Mouse (Mus musculus) liver, postnatal 0 days (tissue): ENCODE measurements around the gene Eri3. TPM values are rescaled to one million over a fixed set of nuclear protein-coding genes. Genes with fewer than 3 reads are reported as not detected.

Experiments used
- ATAC-seq: fragments of 200-750 bp; cut with Nextera tagmentation; 2 replicates; pipeline ENCODE4 v1.8.0; 2017; ENCODE audit warnings: mild to moderate bottlenecking, moderate library complexity
- DNase-seq: peaks from one replicate; pipeline ENCODE4 v3.0.0-alpha.2; 2016
- H3K27ac ChIP-seq: fragments of 300-500 bp; sonication (generic); 2 replicates; pipeline ENCODE4 v1.5.1; 2014; ENCODE audit warnings: antibody characterized with exemption, moderate library complexity, mild to moderate bottlenecking, low read depth
- H3K27me3 ChIP-seq: fragments of 300-500 bp; sonication (generic); 2 replicates; pipeline ENCODE4 v1.6.1; 2014; ENCODE audit warnings: low read length, control low read depth, mixed read lengths; ENCODE audit not compliant: insufficient read depth
- H3K36me3 ChIP-seq: fragments of 300-500 bp; sonication (generic); replicated peaks from 2 replicates; pipeline ENCODE4 v1.6.1; 2014; ENCODE audit warnings: mild to moderate bottlenecking, control low read depth, low read length, moderate library complexity, mixed read lengths; ENCODE audit not compliant: insufficient read depth
- H3K4me1 ChIP-seq: fragments of 300-500 bp; sonication (generic); 2 replicates; pipeline ENCODE4 v1.6.1; 2014; ENCODE audit warnings: antibody characterized with exemption, mild to moderate bottlenecking, control low read depth; ENCODE audit not compliant: insufficient read depth
- H3K4me2 ChIP-seq: fragments of 300-500 bp; sonication (generic); 2 replicates; pipeline ENCODE4 v1.6.1; 2014; ENCODE audit warnings: low read depth, mild to moderate bottlenecking, low read length, moderate library complexity, mixed read lengths
- H3K4me3 ChIP-seq: fragments of 300-500 bp; sonication (generic); 2 replicates; pipeline ENCODE4 v1.5.1; 2014; ENCODE audit warnings: low read depth, low read length
- H3K9ac ChIP-seq: fragments of 300-500 bp; sonication (generic); replicated peaks from 2 replicates; pipeline ENCODE4 v1.6.1; 2014; ENCODE audit warnings: mild to moderate bottlenecking, moderate library complexity
- H3K9me3 ChIP-seq: fragments of 300-500 bp; sonication (generic); 2 replicates; pipeline ENCODE4 v1.6.1; 2016; ENCODE audit warnings: mild to moderate bottlenecking, control low read depth, low read length, mixed read lengths
- CTCF ChIP-seq: sonication (generic); IDR thresholded peaks from 2 replicates; pipeline ENCODE4 v1.5.1; 2016; ENCODE audit warnings: antibody characterized with exemption, low read depth
- EP300 ChIP-seq: IDR thresholded peaks from 2 replicates; pipeline ENCODE4 v1.6.1; 2016; ENCODE audit warnings: antibody characterized with exemption, low read depth, mild to moderate bottlenecking
- WGBS: fragments of 180-500 bp; shearing (Covaris S2); extraction: QIAGEN DNeasy Blood & Tissue Kit; methylation state at CpG from one replicate; pipeline ENCODE4 v1.1.7; 2014; ENCODE audit not compliant: insufficient replicate concordance; 5-methylcytosine and 5-hydroxymethylcytosine counted together
- polyA plus RNA-seq: library from polyadenylated mRNA; unstranded; fragments of >200 nt; fragmentation: Nextera tagmentation; extraction: Ambion mirVana; gene quantifications from 2 replicates; pipeline ENCODE4 v1.2.1, GENCODE M21; 2015

Eri3 gene
- polyA plus RNA-seq: 27.8 and 30.5 TPM in 2 replicates

GRCm38 (mm10) chr4:117550140-117550851 is at the start of gene Eri3:
TSS of gene Eri3 (plus strand) at chr4:117550365.
- peak; percentile 100 for ATAC-seq
- H3K9ac ChIP-seq: peak within 1 kb of the TSS; percentile 73
- H3K9me3 ChIP-seq: no peaks in the 10 kb centered on the region
- TF ChIP-seq CTCF (no peak), EP300 (no peak)
- under 1% methylated on average over 40 of the region's 53 CpGs for WGBS
- H3K4me2 ChIP-seq: peak within 1 kb of the TSS; percentile 89
- peak; percentile 96 for DNase-seq
- H3K4me3 ChIP-seq: peak within 1 kb of the TSS; percentile 77
- H3K36me3 ChIP-seq: no peaks in the 10 kb centered on the region
- H3K27ac ChIP-seq: peak within 1 kb of the TSS; percentile 36
- peaks cover 17% of the 10 kb centered on the region for H3K4me1 ChIP-seq
- H3K27me3 ChIP-seq: no peaks in the 10 kb centered on the region

- H3K27ac ChIP-seq: no peak overlapping the region
- no peak overlapping the region for H3K4me2 ChIP-seq
- no peak for TF ChIP-seq CTCF
- TF ChIP-seq EP300: no peak
- WGBS: 81% methylated on average over 4 of the region's 4 CpGs
- no peaks in the 10 kb centered on the region for H3K4me1 ChIP-seq
- no peak overlapping the region for H3K9ac ChIP-seq
- H3K4me3 ChIP-seq: no peak overlapping the region
- H3K27me3 ChIP-seq: 0 out of 2 replicates have a peak, but pooled peaks cover 3% of the 10 kb centered on the region
- no peaks in the 10 kb centered on the region for H3K36me3 ChIP-seq
- no peak for ATAC-seq
- no peak for DNase-seq
- H3K9me3 ChIP-seq: no peaks in the 10 kb centered on the region
Observed at GRCm38 (mm10) chr4:117518246-117518645, 31.9 kb upstream of the Eri3 start.

GRCm38 (mm10) chr4:117521350-117521749 is 28.8 kb upstream of the Eri3 start:
- Histone ChIP-seq H3K4me2 (no peak overlapping the region), H3K4me1 (no peaks in the 10 kb centered on the region), H3K9me3 (no peaks in the 10 kb centered on the region), H3K36me3 (no peaks in the 10 kb centered on the region), H3K27ac (no peak overlapping the region), H3K27me3 (0 out of 2 replicates have a peak, but pooled peaks cover 3% of the 10 kb centered on the region), H3K9ac (no peak overlapping the region), H3K4me3 (no peak overlapping the region)
- ATAC-seq (no peak), DNase-seq (no peak)
- 52% methylated on average over 2 of the region's 2 CpGs for WGBS
- TF ChIP-seq CTCF (peak; percentile 39), EP300 (no peak)

GRCm38 (mm10) chr4:117525990-117526389 is 24.2 kb upstream of the Eri3 start:
- Histone ChIP-seq H3K27me3 (0 out of 2 replicates have a peak, but pooled peaks cover 6% of the 10 kb centered on the region), H3K4me2 (no peak overlapping the region), H3K4me1 (no peaks in the 10 kb centered on the region), H3K36me3 (no peaks in the 10 kb centered on the region), H3K9me3 (no peaks in the 10 kb centered on the region), H3K9ac (no peak overlapping the region), H3K4me3 (no peak overlapping the region), H3K27ac (no peak overlapping the region)
- TF ChIP-seq EP300 (peak; percentile 49; the same call in 1 of the 2 replicates), CTCF (no peak)
- WGBS: 60% methylated on average over 5 of the region's 5 CpGs
- ATAC-seq (no peak), DNase-seq (no peak)

GRCm38 (mm10) chr4:117527116-117527899 is 22.9 kb upstream of the Eri3 start:
- H3K9me3 ChIP-seq: no peaks in the 10 kb centered on the region
- no peak overlapping the region for H3K4me3 ChIP-seq
- no peak overlapping the region for H3K9ac ChIP-seq
- no peak for DNase-seq
- H3K27me3 ChIP-seq: 0 out of 2 replicates have a peak, but pooled peaks cover 6% of the 10 kb centered on the region
- no peak overlapping the region for H3K27ac ChIP-seq
- 72% methylated on average over 9 of the region's 9 CpGs for WGBS
- no peaks in the 10 kb centered on the region for H3K36me3 ChIP-seq
- H3K4me1 ChIP-seq: no peaks in the 10 kb centered on the region
- no peak overlapping the region for H3K4me2 ChIP-seq
- no peak for ATAC-seq
- no peak for TF ChIP-seq EP300

- H3K4me3 ChIP-seq: no peak overlapping the region
- DNase-seq (peak; percentile 65), ATAC-seq (no peak)
- no peak overlapping the region for H3K9ac ChIP-seq
- no peak overlapping the region for H3K27ac ChIP-seq
- 0 out of 2 replicates have a peak, but pooled peaks cover 3% of the 10 kb centered on the region for H3K27me3 ChIP-seq
- no peaks in the 10 kb centered on the region for H3K4me1 ChIP-seq
- H3K9me3 ChIP-seq: no peaks in the 10 kb centered on the region
- no peak overlapping the region for H3K4me2 ChIP-seq
- WGBS: 17% methylated on average over 1 of the region's 1 CpGs
- TF ChIP-seq CTCF: peak; percentile 80
- no peak for TF ChIP-seq EP300
- H3K36me3 ChIP-seq: no peaks in the 10 kb centered on the region
Observed at GRCm38 (mm10) chr4:117527952-117528351, 22.2 kb upstream of the Eri3 start.
